Mouse (Mus musculus): Measurements from ENCODE around the gene Brat1.

DNA sequence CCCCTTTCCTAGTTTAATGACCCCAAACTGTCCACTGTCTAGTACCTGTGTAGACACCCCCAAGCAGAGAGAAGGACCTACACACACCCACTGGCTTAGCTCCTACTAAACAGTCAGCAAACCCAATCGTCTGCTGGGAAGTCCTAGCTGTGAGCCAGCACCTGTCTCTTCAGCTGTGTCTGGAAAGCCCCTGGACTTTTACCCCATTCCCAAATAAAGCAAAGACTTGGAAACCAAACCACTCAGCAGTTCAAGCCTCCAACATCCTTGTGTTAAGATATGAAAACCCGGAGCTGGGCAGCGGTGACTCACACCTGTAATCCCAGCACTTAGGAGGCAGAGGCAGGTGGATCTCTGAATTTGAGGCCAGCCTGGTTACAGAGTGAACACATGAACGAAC lies 61.8 kb downstream of the Brat1 start:
- TF ChIP-seq CTCF (IDR thresholded peaks at IDR 0.05; ENCODE audit: borderline replicate concordance, insufficient read depth, low read depth, low read length), result no peak
- no peak for TF ChIP-seq POLR2A (IDR thresholded peaks at IDR 0.05; ENCODE audit: borderline replicate concordance, insufficient read depth, low read length)
